Mouse (Mus musculus) testis, adult 2 months (tissue): ENCODE measurements around the gene Fthl17b. TPM values are rescaled to one million over a fixed set of nuclear protein-coding genes. Genes with fewer than 3 reads are reported as not detected.

Experiments used
- H3K27ac ChIP-seq: fragments of 200-500 bp; 2 replicates; pipeline ENCODE4 v1.5.1; 2012; ENCODE audit warnings: low read depth, low read length; ENCODE audit not compliant: control insufficient read depth, insufficient read depth
- H3K27me3 ChIP-seq: fragments of 200-500 bp; 2 replicates; pipeline ENCODE4 v1.6.1; 2012; ENCODE audit warnings: mild to moderate bottlenecking, low read length, moderate library complexity; ENCODE audit not compliant: control insufficient read depth, insufficient read depth
- H3K36me3 ChIP-seq: fragments of 200-500 bp; 2 replicates; pipeline ENCODE4 v1.6.1; 2012; ENCODE audit warnings: mild to moderate bottlenecking, low read length; ENCODE audit not compliant: control insufficient read depth, insufficient read depth
- H3K4me1 ChIP-seq: fragments of 200-500 bp; 2 replicates; pipeline ENCODE4 v1.6.1; 2012; ENCODE audit warnings: low read length; ENCODE audit not compliant: control insufficient read depth, insufficient read depth
- H3K4me3 ChIP-seq: fragments of 200-500 bp; 2 replicates; pipeline ENCODE4 v1.5.1; 2012; ENCODE audit warnings: low read depth, mild to moderate bottlenecking, low read length, moderate library complexity, mixed read lengths; ENCODE audit not compliant: control insufficient read depth
- CTCF ChIP-seq: fragments of 200-500 bp; IDR thresholded peaks from 2 replicates; pipeline ENCODE4 v1.5.1; 2012; ENCODE audit warnings: low read depth, mild to moderate bottlenecking, inconsistent platforms, low read length, moderate library complexity; ENCODE audit not compliant: control insufficient read depth, insufficient read depth, insufficient replicate concordance
- POLR2A ChIP-seq: fragments of 200-500 bp; IDR thresholded peaks from 2 replicates; pipeline ENCODE4 v1.6.1; 2012; ENCODE audit warnings: low read depth, mild to moderate bottlenecking, inconsistent platforms, low read length, moderate library complexity; ENCODE audit not compliant: control insufficient read depth
- polyA plus RNA-seq: library from polyadenylated mRNA; depleted of rRNA; stranded (reverse); fragments of >200 nt; gene quantifications from 2 replicates; pipeline ENCODE4 v1.2.3, GENCODE M21; 2012; rRNA removed

Fthl17b gene
- polyA plus RNA-seq, 1 experiment = 2.6 TPM

- Histone ChIP-seq H3K27ac (no peak overlapping the region), H3K27me3 (no peaks in the 10 kb centered on the region), H3K4me1 (no peaks in the 10 kb centered on the region), H3K36me3 (no peaks in the 10 kb centered on the region), H3K4me3 (no peak overlapping the region)
- TF ChIP-seq POLR2A (no peak), CTCF (no peak)
Measured at GRCm38 (mm10) chrX:8921080-8921479, 41.7 kb downstream of the Fthl17b start.

Other genes with a start within 250 kb of the Fthl17b start
- 0.27 TPM in 1 of 2 replicates, not detected in the other for gene Ssx9, start 214.5 kb downstream of the Fthl17b start, polyA plus RNA-seq
- gene Ssxb5, start 159.3 kb downstream of the Fthl17b start, polyA plus RNA-seq = 0.70 and 1.5 TPM in 2 replicates
- gene Gm6592, start 119.0 kb downstream of the Fthl17b start, polyA plus RNA-seq = not detected in 2 replicates
- gene Gm5751, start 88.7 kb downstream of the Fthl17b start, polyA plus RNA-seq = 0.46 TPM in 1 of 2 replicates, not detected in the other
- gene B630019K06Rik, start 70.6 kb downstream of the Fthl17b start, polyA plus RNA-seq = 0.88 and 0.91 TPM in 2 replicates
- 3.1 and 5.4 TPM in 2 replicates for gene Fthl17c, start 13.6 kb upstream of the Fthl17b start, polyA plus RNA-seq
- gene Fthl17d, start 23.8 kb upstream of the Fthl17b start, polyA plus RNA-seq = 2.0 and 3.0 TPM in 2 replicates
- gene Fthl17e, start 70.5 kb upstream of the Fthl17b start, polyA plus RNA-seq = 0.19 TPM in 2 replicates
- gene Fthl17f, start 100.0 kb upstream of the Fthl17b start, polyA plus RNA-seq = 0.53 and 2.3 TPM in 2 replicates
- gene 4930402K13Rik, start 141.6 kb upstream of the Fthl17b start, polyA plus RNA-seq = 4.0 and 6.2 TPM in 2 replicates
- 0.34 and 0.36 TPM in 2 replicates for gene Lancl3, start 236.9 kb upstream of the Fthl17b start, polyA plus RNA-seq